Mouse (Mus musculus) cerebellum, adult 11 months (tissue): ENCODE data around the gene Ptpn6.

Experiments
- DNase-seq: peaks from one replicate; pipeline ENCODE4 v3.0.0; 2022

The Ptpn6 gene

GRCm38 (mm10) chr6:124755306-124755705 lies 16.8 kb upstream of the Ptpn6 start:
- no peak for DNase-seq

GRCm38 (mm10) chr6:124753861-124754260 lies 15.3 kb upstream of the Ptpn6 start:
- DNase-seq = no peak

DNA sequence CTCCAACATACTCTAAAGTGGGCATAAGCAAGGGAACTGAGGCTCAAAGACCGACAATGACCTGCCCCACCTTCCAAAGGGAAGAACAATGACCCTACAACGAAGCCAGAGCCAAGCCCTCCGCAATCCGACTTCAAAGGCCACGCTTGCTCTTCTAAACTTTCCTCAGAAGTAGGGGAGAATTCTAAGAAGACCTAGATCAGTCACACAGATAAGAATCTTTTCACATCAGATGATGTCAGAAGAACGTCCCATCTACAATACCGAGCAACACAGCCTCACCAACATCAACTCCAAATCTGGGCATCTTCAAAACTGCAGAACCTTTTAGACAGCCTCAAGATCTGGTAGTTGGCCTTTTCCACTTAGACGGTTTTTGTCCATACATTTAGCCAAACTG lies 11.9 kb upstream of the Ptpn6 start:
- DNase-seq = no peak

DNA sequence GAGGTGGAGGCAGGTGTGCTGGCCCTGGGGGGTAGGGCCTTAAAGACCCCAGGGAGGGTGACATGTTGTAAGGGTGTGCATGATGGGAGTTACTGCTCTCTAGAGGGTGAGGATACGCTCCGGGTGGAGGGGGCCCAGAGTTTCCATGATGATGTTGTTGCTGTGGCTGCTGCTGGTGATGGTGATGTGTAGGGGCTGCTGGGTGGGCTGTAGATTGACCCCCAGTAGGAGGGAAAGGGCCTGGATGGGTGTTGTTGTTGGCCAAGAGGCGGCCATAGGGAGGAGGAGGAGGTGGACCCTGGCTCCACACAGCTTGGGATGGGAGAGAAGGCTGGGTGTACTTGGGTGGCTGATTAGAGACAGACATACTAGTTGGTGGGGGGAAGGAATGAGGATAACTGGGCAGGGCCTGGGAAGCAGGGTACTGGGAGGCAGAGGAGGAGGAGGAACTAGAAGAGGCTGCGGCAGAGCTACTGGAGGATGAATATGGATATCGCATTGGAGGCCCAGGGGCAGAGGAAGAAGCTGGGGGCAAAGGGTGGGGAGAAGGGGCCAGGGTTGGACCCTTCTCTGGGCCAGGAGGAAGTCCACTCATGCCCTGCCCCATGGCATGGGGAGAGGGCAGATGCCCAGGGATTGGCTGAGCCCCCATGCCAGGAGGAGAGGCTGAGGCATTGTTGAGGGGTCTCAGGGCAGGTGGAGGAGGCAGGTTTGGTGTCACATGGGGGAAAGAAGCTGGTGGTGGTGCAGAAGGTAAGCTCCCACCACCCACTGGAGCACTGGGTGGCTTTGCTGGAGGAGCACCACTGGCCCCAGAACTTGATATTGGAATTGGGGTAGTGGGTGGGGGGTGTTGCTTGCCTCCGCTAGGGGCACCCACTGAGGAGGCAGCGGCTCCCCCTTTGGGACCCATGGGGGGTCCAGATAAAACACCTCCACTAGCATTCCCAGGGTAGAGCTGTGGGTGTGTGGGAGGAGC lies 8.4 kb upstream of the Ptpn6 start:
- DNase-seq = peak; percentile 38

DNA sequence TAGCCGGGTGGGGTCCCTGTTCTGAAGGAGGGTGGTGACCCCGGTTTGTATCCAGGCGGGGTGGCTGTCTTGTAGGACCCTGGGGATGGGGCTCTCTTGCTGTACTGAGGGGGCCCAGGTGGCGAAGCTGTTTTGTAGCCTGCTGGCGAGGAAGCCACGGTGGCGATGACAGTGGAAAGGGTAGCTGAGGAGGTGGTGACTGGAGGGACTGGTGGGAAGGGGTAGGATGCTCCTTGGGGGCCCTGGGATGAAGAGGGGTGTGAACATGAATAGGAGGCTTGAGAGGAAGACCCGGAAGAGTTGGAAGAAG lies 7.7 kb upstream of the Ptpn6 start:
- DNase-seq = no peak

DNA sequence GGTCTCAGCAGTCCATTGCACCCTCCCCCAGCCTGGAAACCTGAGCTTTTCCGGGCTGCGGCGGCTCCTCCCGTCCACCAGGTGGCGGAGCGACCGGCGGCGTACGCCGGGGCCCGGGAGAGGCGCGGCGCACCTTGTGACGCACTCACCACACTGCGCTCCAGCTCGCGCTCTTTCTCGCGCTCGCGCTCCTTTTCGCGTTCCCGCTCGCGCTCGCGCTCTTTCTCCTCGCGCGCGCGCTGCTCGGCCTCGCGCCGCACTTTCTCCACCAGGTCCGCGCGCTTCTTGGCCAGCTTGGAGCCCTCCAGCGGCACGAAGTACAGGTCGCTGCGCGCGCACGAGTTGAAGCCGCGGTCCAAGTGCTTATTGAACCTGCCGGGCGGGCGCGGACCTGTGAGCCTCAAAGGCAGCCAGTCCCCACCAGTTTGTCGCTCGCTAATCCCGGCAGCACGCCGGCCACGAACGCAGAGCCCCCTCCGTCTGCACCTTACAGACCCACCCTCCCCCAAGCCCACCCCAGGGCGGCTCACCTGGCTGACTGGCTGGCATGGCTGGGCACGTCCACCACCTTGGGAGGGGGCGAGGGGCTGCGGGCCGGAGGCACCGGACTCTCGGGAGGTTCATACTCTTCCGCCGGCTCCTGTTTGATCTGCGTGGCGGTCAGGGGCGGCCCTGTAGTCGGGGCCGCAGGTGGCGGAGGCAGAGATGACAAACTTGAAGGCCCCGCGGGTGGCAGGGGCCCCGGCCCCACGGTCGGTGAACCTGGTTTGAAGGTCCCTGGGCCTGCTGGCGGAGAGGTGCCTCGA lies 7.2 kb upstream of the Ptpn6 start:
- peak; percentile 97 for DNase-seq

GRCm38 (mm10) chr6:124744755-124745321 lies 6.3 kb upstream of the Ptpn6 start:
- DNase-seq = peak; percentile 70

DNA sequence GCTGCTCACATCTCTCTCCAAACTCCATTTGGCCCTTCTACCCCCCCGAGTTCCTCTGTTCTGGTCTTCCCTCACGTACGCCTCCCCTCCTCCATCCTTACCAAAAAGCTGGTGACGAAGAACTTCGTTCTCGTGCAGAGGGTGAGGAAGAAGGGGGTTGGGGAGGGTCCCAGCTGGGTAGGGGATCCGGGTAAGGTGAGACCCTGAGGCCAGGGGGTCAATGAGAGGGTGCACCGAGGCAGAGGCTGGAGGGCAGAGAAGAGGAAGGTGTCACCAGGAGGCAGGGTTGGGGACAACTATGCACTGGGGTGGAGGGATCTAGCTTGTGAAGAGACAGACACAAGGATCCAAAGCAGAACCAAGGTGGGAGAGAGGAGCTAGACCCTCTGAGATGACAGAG lies 5.1 kb upstream of the Ptpn6 start:
- peak; percentile 41 for DNase-seq

DNA sequence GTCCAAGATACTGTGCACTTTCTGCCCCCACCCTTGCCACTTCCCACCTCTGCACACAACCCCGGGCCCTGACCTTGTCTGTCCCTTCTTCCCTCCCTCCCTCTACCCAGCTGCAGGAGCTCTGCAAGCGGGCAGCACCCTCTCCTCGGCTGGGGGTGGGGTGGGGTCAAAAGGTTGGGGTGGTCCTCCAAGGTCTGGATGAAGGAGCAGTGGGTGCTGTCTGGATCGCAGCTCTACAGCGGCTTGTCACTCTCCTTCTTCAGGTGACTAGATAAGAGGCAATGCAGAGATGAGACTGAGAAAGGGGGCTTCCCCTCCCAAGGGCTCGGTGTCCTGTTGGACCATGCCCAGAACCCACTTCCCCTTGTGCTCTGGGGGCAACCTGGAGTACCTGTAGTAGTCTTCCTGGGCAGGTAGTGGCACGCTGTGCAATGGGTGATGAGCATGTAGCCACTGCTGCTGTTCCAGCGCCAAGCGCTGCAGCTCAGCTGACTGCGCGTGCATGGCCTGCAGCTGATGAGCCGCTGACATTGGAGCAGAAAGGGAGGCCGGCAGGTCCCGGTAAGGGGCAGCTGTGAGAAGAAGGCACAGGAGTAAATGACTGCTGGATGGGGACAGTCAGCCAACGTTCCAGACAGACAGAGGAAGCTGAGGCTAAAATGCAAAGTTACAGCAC lies 4.5 kb upstream of the Ptpn6 start:
- peak; percentile 42 for DNase-seq

DNA sequence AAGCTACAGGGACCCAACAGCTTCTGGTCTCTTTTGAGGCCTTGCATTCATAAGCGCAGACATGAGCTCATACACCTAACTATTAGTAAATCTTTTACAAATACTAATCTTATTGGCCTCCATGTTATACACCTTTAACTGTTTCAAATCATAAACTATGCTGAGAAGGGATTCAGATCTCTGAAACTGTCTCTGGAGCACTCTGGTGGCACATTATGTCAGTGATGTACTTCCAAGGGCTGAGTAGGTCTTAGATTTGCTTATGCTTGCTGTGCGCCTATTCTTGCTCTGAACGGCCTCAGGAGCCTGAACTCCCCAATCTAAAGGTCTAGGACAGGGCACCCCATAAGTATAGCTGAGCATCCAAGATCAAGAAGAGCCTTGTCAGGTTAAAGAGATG lies 3.3 kb upstream of the Ptpn6 start:
- DNase-seq = no peak

GRCm38 (mm10) chr6:124740888-124741761 lies 2.6 kb upstream of the Ptpn6 start, which contains the start of gene Grcc10:
Gene Grcc10, minus strand, starts transcription at chr6:124741374.
- peak; percentile 83 for DNase-seq

DNA sequence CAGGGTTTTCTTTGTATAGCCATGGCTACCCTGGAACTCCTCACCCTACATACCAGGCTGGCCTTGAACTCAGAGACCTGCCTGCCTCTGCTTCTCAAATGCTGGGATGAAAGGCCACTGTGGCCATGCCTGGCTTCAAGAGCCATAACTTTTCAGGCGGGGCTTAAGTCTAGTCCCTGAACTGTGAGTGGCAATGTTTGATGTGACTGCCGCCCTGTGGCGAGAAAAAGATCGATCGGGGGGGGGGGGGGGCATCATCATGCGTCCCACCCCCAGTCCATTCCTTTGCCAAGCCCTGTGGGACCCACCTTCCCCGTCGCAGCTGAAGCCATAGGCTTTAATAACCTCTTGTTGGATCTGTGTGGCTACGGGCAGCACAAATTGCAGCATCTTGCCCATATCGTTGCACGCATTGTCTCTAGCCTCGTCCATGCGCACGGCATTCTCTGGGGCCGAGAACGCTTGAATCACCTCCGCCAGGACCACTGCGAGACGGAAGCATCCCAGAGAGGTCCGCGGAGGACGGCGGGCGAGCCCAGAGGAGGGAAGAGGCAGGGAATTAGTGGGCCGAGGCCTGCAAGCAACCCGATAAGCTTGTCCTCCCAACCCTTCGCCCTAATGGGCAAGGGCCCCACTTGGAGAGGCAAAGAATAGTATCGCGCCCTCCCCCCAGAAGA lies 1.8 kb upstream of the Ptpn6 start:
- DNase-seq = no peak

GRCm38 (mm10) chr6:124739231-124739796 lies 800 bp upstream of the Ptpn6 start:
- DNase-seq = no peak

DNA sequence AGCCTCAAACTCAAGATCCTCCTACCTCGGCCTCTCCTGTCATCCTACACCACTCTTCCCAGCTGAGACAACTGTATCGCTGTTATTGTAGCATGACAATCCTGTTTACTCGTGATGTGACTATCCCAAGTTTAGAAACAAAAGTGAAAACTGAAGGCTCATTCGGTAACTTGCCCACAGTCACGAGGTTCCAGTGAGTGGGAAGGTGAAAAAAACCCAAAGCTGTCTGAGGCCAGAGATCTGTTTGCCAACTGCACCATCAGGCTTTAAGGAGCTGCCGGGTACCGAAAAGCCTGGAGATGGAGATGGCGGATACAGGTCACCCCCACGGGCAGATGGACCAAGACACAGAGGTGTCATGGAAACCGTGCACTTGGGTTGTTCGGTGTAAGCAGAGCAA lies 1.5 kb downstream of the Ptpn6 start:
- DNase-seq = no peak

DNA sequence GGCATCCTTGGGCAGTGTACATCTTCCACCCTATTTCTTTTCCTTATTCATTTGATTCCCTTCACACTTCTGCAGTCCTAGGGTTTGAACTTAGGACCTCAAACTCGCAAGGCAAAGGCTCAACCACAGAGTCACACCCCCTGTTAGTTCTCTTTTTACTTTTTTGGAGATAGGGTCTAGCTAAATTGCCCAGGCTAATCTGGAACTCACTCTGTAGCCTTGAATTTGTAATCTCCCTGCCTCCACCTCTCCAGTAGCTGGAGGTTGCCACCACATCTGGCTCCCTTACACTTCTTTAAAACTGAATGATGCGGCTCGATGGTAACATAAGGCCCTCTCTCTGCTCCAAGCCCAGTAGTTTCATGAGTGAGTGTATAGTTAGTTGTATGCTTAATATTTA lies 4.1 kb downstream of the Ptpn6 start:
- DNase-seq = no peak

DNA sequence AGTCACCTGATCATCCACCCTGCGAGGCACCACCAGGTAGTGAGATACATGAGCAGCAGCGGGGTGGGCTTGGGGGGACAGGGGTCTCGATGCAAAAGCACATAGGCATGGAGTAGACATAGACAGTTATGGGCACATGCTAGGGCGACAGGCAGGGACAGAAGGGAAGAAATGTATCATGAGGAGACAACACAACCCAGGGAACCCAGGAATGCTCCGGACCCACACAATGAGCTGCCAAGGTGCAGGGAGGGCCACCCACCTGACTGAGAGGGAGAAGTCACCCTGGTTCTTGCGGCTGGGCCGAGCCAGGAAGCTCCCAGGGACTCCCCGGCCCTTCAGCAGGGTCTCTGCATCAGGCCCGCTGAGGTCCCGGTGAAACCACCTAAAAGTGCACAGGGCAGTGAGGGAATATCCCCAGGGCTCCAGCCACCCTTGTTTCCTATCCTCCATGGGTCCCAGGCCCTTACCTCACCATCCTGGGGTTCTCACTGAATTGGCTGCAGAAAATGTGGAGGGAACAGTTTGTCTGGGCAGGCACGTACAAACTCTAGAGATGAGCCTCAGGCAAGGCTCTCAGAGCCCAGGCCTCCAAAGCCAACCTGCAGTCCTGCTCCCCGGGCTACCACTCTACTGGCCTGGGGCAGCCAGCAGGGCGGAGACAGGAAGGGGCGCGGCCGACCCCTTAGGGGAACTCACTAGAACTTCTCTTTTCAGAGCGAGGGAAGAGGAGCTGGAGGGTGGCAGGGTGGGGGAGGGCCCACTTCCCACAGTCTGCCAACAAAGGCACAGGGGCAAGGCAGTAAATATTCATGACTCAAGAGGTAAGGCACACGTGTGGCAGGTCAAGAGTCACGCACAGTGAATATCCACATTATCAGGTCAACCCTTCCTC lies 5.8 kb downstream of the Ptpn6 start:
- DNase-seq = no peak

DNA sequence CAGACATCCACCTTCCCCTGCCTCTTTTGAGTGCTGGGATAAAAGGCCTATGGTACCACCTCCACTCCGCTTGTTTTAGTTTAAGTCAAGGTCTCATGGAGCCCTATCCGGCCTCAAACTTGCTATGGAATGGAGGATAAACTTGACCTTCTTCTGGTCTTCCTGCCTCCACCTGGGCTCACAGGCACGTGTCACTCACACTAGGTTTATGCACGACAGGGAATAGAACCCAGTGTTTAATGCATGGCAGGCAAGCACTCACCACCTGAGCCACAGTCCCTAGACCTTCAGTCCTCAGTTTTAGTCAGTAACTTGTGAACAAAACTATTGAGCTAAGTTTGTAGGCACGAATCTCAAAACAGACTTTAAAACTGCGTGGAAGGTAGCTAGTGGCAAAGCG lies 7.5 kb downstream of the Ptpn6 start:
- DNase-seq = no peak

GRCm38 (mm10) chr6:124729850-124730705 lies 8.4 kb downstream of the Ptpn6 start:
- no peak for DNase-seq

DNA sequence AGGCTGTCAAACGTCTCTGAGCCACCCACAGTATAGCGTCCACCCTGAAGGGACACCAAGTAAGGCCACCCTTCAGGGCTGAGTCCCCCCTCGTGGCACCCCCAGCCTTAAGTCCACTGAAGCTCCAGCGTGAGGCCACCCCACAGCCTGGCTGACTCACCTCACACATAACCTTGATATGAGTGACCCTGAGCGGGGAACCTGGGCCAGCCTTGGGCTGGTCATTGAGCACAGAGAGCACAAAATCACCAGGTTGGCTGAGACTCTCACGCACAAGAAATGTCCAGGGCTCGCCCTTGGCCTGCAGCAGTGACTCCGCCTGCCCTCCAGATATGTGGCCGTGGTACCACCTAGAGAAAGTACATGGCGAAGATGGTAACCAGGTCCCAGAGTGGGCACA lies 9.9 kb downstream of the Ptpn6 start:
- DNase-seq = no peak
